Mouse (Mus musculus) heart, postnatal 4 days (tissue): ENCODE results near the gene Dck. TPM values are rescaled to one million over a fixed set of nuclear protein-coding genes. Genes with fewer than 3 reads are reported as not detected.
"Not testable (repeated sequence)": the region's sequence is repeated elsewhere in the genome, so short reads cannot be mapped to it uniquely, and the experiment has no call there.

ENCODE experiments used
- DNase-seq: peaks from one replicate; pipeline ENCODE4 v3.0.0; 2021
- total RNA-seq, 2 experiments: library from RNA; stranded (reverse); gene quantifications; 2 replicates each; pipeline ENCODE4 v1.2.3; 2021

Gene Dck
- total RNA-seq = 10 to 100 TPM; 15.6 to 17.0 TPM

GRCm38 (mm10) chr5:88764987-88765481 lies at the start of gene Dck:
Gene Dck (plus strand): TSS chr5:88764996.
- peak; percentile 99 for DNase-seq

- no peak for DNase-seq
These were observed 47.8 kb upstream of the Dck start for GRCm38 (mm10) chr5:88716983-88717382.

GRCm38 (mm10) chr5:88720116-88721002 lies 44.4 kb upstream of the Dck start, which contains the start of gene Mob1b:
Gene Mob1b (plus strand): TSS chr5:88720855.
- peak; percentile 99 for DNase-seq

- DNase-seq = no peak
These were observed 43.8 kb upstream of the Dck start for GRCm38 (mm10) chr5:88721003-88721475.

GRCm38 (mm10) chr5:88721565-88722212 lies 43.1 kb upstream of the Dck start:
- peak; percentile 36 for DNase-seq

GRCm38 (mm10) chr5:88722213-88722600 lies 42.6 kb upstream of the Dck start:
- DNase-seq = peak; percentile 60

- DNase-seq = no peak
These were observed 40.8 kb upstream of the Dck start for GRCm38 (mm10) chr5:88724030-88724429.

- no peak for DNase-seq
These were observed 37.1 kb upstream of the Dck start for GRCm38 (mm10) chr5:88727593-88728144.

GRCm38 (mm10) chr5:88734786-88735185 lies 30.0 kb upstream of the Dck start:
- DNase-seq = peak; percentile 24

GRCm38 (mm10) chr5:88741065-88741464 lies 23.7 kb upstream of the Dck start:
- DNase-seq = not testable (repeated sequence)

- DNase-seq = no peak
These were observed 17.0 kb upstream of the Dck start for GRCm38 (mm10) chr5:88747774-88748173.

- DNase-seq = no peak
These were observed 11.6 kb upstream of the Dck start for GRCm38 (mm10) chr5:88753199-88753598.

- DNase-seq = no peak
These were observed 2.2 kb upstream of the Dck start for GRCm38 (mm10) chr5:88762611-88763010.

GRCm38 (mm10) chr5:88764430-88764986 lies 288 bp upstream of the Dck start:
- no peak for DNase-seq

- no peak for DNase-seq
These were observed 791 bp downstream of the Dck start for GRCm38 (mm10) chr5:88765587-88765986.

GRCm38 (mm10) chr5:88766121-88766520 lies 1.3 kb downstream of the Dck start:
- no peak for DNase-seq

- DNase-seq = no peak
These were observed 2.1 kb downstream of the Dck start for GRCm38 (mm10) chr5:88766863-88767262.

- no peak for DNase-seq
These were observed 3.4 kb downstream of the Dck start for GRCm38 (mm10) chr5:88768201-88768600.

- no peak for DNase-seq
These were observed 17.4 kb downstream of the Dck start for GRCm38 (mm10) chr5:88782072-88782765.

GRCm38 (mm10) chr5:88785059-88785458 lies 20.3 kb downstream of the Dck start:
- DNase-seq = no peak

GRCm38 (mm10) chr5:88790675-88791074 lies 25.9 kb downstream of the Dck start:
- DNase-seq = no peak
